Mouse (Mus musculus) lung, postnatal 0 days (tissue): Measurements from ENCODE around the gene Apmap. TPM values are rescaled to one million over a fixed set of nuclear protein-coding genes. Genes with fewer than 3 reads are reported as not detected.

Experiments
- ATAC-seq: fragments of 200-750 bp; cut with Nextera tagmentation; 2 replicates; pipeline ENCODE4 v1.8.0; 2017; ENCODE audit warnings: moderate library complexity
- DNase-seq: peaks from one replicate; pipeline ENCODE4 v3.0.0-alpha.2; 2016; ENCODE audit warnings: low spot score
- H3K27ac ChIP-seq: fragments of 300-500 bp; sonication (generic); 2 replicates; pipeline ENCODE4 v1.5.1; 2014; ENCODE audit warnings: antibody characterized with exemption, mild to moderate bottlenecking, low read length, mixed read lengths
- H3K27me3 ChIP-seq: fragments of 300-500 bp; sonication (generic); replicated peaks from 2 replicates; pipeline ENCODE4 v1.6.1; 2014; ENCODE audit warnings: low read length, mixed read lengths; ENCODE audit not compliant: insufficient read depth
- H3K36me3 ChIP-seq: fragments of 300-500 bp; sonication (generic); 2 replicates; pipeline ENCODE4 v1.6.1; 2014; ENCODE audit warnings: low read length, mixed read lengths; ENCODE audit not compliant: insufficient read depth
- H3K4me1 ChIP-seq: fragments of 300-500 bp; sonication (generic); 2 replicates; pipeline ENCODE4 v1.6.1; 2014; ENCODE audit warnings: antibody characterized with exemption, low read depth, low read length, mixed read lengths; ENCODE audit not compliant: insufficient read depth
- H3K4me2 ChIP-seq: fragments of 300-500 bp; sonication (generic); replicated peaks from 2 replicates; pipeline ENCODE4 v1.6.1; 2014; ENCODE audit warnings: low read depth, mild to moderate bottlenecking, low read length, moderate library complexity, mixed read lengths
- H3K4me3 ChIP-seq: fragments of 300-500 bp; sonication (generic); 2 replicates; pipeline ENCODE4 v1.5.1; 2014; ENCODE audit warnings: low read depth, low read length
- H3K9ac ChIP-seq: fragments of 300-500 bp; sonication (generic); replicated peaks from 2 replicates; pipeline ENCODE4 v1.6.1; 2014; ENCODE audit warnings: low read depth, mild to moderate bottlenecking
- H3K9me3 ChIP-seq: fragments of 300-500 bp; sonication (generic); 2 replicates; pipeline ENCODE4 v1.6.1; 2016; ENCODE audit warnings: low read length, mixed read lengths
- CTCF ChIP-seq: IDR thresholded peaks from 2 replicates; pipeline ENCODE4 v1.5.1; 2016; ENCODE audit warnings: antibody characterized with exemption, mild to moderate bottlenecking
- EP300 ChIP-seq: IDR thresholded peaks from 2 replicates; pipeline ENCODE4 v1.6.1; 2016; ENCODE audit warnings: antibody characterized with exemption, mild to moderate bottlenecking, control low read depth
- WGBS: fragments of 180-500 bp; shearing (Covaris S2); extraction: QIAGEN DNeasy Blood & Tissue Kit; methylation state at CpG from one replicate; pipeline ENCODE4 v1.1.7; 2014; 5-methylcytosine and 5-hydroxymethylcytosine counted together
- polyA plus RNA-seq: library from polyadenylated mRNA; unstranded; fragments of >200 nt; fragmentation: Nextera tagmentation; extraction: Ambion mirVana; gene quantifications from 2 replicates; pipeline ENCODE4 v1.2.1, GENCODE M21; 2015

Apmap gene
- 44.1 and 50.7 TPM in 2 replicates for polyA plus RNA-seq

DNA sequence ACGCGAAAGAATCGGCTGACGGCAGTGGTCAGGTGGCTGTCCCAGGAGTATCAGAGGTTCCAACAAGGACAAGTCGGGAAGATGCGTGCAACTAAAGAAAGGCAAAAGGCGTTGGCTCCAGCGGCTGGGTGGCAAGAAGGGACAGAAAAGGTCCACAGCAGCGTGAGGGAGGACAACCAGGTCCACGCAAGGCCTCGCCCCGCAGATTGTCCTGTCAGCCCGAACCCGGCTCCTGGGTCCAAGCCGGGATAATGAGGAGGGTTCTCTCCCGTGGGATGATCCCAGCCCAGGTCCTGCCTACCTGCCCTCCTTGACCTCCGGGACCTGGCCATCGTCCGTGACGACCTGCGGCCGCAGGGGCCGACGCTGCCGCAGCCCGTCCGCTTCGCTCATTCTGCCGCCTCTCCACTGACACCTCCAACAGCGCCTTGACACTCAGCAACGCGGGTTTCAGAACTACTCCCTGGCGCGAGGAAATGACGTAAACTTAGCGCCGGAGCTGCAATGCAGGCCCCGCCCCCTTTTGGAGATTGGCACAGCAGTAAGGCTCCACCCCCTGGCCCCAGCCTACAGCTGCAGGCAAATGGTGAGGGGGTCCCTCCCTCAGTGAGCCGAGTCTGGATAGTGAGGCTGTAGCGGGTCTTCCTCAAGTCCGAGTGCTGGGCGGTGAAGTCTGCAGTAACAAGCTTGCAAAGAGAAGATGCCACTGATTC lies at the start of gene Apmap:
TSS of gene Apmap (minus strand) at position 481 of the 713 bp plus-strand sequence.
- TF ChIP-seq CTCF (peak; percentile 48; the same call in 1 of the 2 replicates), EP300 (no peak)
- no peaks in the 10 kb centered on the region for H3K9me3 ChIP-seq
- peak within 1 kb of the TSS; percentile 87 for H3K4me3 ChIP-seq
- peak; percentile 97 for ATAC-seq
- H3K36me3 ChIP-seq, result no peaks in the 10 kb centered on the region
- peak; percentile 99 for DNase-seq
- H3K27me3 ChIP-seq, result no peaks in the 10 kb centered on the region
- no peaks in the 10 kb centered on the region for H3K4me1 ChIP-seq
- WGBS, result under 1% methylated on average over 41 of the region's 42 CpGs
- H3K9ac ChIP-seq, result peak within 1 kb of the TSS; percentile 71
- peak within 1 kb of the TSS; percentile 55 for H3K27ac ChIP-seq
- peak within 1 kb of the TSS; percentile 93 for H3K4me2 ChIP-seq

GRCm38 (mm10) chr2:150656975-150657768 lies 48.8 kb upstream of the Apmap start:
- Histone ChIP-seq H3K27ac (no peak overlapping the region), H3K4me3 (no peak overlapping the region), H3K9ac (no peak overlapping the region), H3K36me3 (no peaks in the 10 kb centered on the region), H3K4me2 (no peak overlapping the region), H3K4me1 (no peaks in the 10 kb centered on the region), H3K9me3 (no peaks in the 10 kb centered on the region), H3K27me3 (no peaks in the 10 kb centered on the region)
- 62% methylated on average over 8 of the region's 8 CpGs for WGBS
- ATAC-seq (no peak), DNase-seq (no peak)
- no peak for TF ChIP-seq CTCF
- TF ChIP-seq EP300, result no peak

DNA sequence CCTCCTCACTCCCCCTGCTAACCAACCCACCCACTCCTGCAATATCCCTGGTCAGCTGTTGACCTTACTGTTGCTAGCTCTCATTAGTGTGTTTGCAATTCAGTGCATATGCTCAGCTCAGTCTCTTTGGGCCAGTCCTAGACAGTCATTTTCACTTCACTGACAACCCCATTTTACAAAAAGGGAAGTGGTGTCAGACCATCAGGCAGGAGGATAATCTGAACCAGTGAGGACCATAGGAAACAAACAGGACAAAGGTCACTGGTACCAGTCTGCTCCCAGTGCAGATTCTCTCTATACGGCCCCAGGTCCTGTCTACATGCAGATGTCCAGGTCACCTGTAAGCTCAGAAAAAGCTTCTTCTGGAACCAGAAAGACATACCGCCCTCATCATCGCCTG lies 47.7 kb upstream of the Apmap start:
- DNase-seq (no peak), ATAC-seq (no peak)
- H3K4me3 ChIP-seq, result no peak overlapping the region
- no peaks in the 10 kb centered on the region for H3K27me3 ChIP-seq
- no peaks in the 10 kb centered on the region for H3K36me3 ChIP-seq
- H3K4me1 ChIP-seq, result peaks cover 2% of the 10 kb centered on the region; the same call in 1 of the 2 replicates
- 92% methylated on average over 3 of the region's 3 CpGs for WGBS
- H3K9ac ChIP-seq, result no peak overlapping the region
- H3K9me3 ChIP-seq, result no peaks in the 10 kb centered on the region
- TF ChIP-seq CTCF, result no peak
- no peak for TF ChIP-seq EP300
- H3K4me2 ChIP-seq, result no peak overlapping the region
- no peak overlapping the region for H3K27ac ChIP-seq

DNA sequence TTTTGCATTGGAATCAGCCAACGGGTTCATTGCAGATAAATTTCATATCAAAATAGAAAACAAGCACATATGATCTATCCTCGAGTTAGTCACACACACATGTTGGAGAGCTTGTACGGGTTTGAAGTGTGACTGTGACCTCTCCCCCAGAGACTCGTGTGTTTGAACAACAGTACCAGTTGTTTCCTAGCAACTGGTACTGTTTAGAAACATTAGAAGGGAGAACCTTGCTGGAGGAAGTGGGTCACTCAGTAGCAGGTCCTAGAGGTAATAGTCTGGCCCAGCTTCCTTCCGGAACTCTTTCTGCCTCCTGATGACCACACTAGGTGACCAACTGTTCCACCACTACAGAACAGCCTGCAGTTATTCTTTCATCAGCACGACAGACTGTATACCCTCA lies 46.9 kb upstream of the Apmap start:
- Histone ChIP-seq H3K4me2 (no peak overlapping the region), H3K36me3 (no peaks in the 10 kb centered on the region), H3K4me3 (no peak overlapping the region), H3K4me1 (peaks cover 4% of the 10 kb centered on the region; the same call in 1 of the 2 replicates), H3K9me3 (no peaks in the 10 kb centered on the region), H3K9ac (no peak overlapping the region), H3K27ac (no peak overlapping the region), H3K27me3 (no peaks in the 10 kb centered on the region)
- WGBS, result 60% methylated on average over 6 of the region's 6 CpGs
- ATAC-seq (peak; percentile 68; the same call in 1 of the 2 replicates), DNase-seq (peak; percentile 35)
- TF ChIP-seq EP300 (no peak), CTCF (no peak)

DNA sequence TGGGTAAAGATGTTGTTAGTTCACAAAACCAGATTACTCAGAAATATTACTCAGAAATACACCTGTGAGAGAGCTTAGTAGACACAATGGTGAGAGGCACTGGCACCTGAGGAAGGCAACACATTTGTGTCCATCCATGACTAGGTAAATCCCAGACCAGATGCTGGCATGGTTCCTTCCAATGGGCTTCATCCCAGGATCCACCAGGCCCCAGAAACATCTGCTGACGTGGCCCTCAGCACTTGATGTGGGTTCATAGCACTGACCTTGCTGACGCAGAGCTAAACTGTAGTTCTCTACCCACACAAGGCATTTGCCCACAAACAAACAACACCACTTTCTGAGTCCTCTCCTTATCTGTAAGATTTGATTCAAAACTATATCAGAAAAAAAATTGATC lies 46.4 kb upstream of the Apmap start:
- TF ChIP-seq CTCF, result no peak
- Histone ChIP-seq H3K4me2 (no peak overlapping the region), H3K9ac (no peak overlapping the region), H3K4me1 (peaks cover 4% of the 10 kb centered on the region; the same call in 1 of the 2 replicates), H3K4me3 (no peak overlapping the region), H3K9me3 (no peaks in the 10 kb centered on the region), H3K27me3 (no peaks in the 10 kb centered on the region), H3K27ac (no peak overlapping the region), H3K36me3 (no peaks in the 10 kb centered on the region)
- no peak for ATAC-seq
- DNase-seq, result no peak
- WGBS, result 85% methylated on average over 2 of the region's 2 CpGs

- no peaks in the 10 kb centered on the region for H3K27me3 ChIP-seq
- H3K4me3 ChIP-seq, result no peak overlapping the region
- WGBS, result 33% methylated on average over 8 of the region's 9 CpGs
- H3K4me2 ChIP-seq, result no peak overlapping the region
- no peak overlapping the region for H3K9ac ChIP-seq
- ATAC-seq (peak; percentile 39; the same call in 1 of the 2 replicates), DNase-seq (no peak)
- H3K27ac ChIP-seq, result no peak overlapping the region
- no peak for TF ChIP-seq EP300
- TF ChIP-seq CTCF, result no peak
- H3K36me3 ChIP-seq, result no peaks in the 10 kb centered on the region
- no peaks in the 10 kb centered on the region for H3K9me3 ChIP-seq
- peaks cover 4% of the 10 kb centered on the region; the same call in 1 of the 2 replicates for H3K4me1 ChIP-seq
Observed at GRCm38 (mm10) chr2:150651366-150651765, 43.0 kb upstream of the Apmap start.
